Mouse (Mus musculus): ENCODE data around the gene Ccdc51. TPM values are rescaled to one million over a fixed set of nuclear protein-coding genes. Genes with fewer than 3 reads are reported as not detected.
A peak's percentile ranks its signal among the peaks of the same experiment; 100 is the strongest.

The Ccdc51 gene
- total RNA-seq (2021) = 1 to 10 TPM; 5.9 to 6.6 TPM
- long read RNA-seq, experiment 1, transcript Ccdc51-201 (4 exons, 1,526 nt) = major isoform, 6 of 7 reads
- long read RNA-seq, experiment 1, partial matches to known transcripts = 1 of 7 reads
- long read RNA-seq, experiment 1, other reads (novel, unspliced or antisense) = 0 of 7 reads
- long read RNA-seq, experiment 2, transcript Ccdc51-201 (4 exons, 1,526 nt) = major isoform, 6 of 7 reads
- long read RNA-seq, experiment 2, partial matches to known transcripts = 0 of 7 reads
- long read RNA-seq, experiment 2, other reads (novel, unspliced or antisense) = 1 of 7 reads

GRCm38 (mm10) chr9:109082124-109082800, at the start of gene Ccdc51, which contains the start of gene Tma7:
Gene Ccdc51 (plus strand): TSS chr9:109082493.
Gene Tma7 (minus strand): TSS chr9:109082587.
- intact Hi-C loops (cut with DNase I) = no loop called here
- peak; percentile 70 to 74 for DNase-seq

GRCm38 (mm10) chr9:109038086-109038895, 44.0 kb upstream of the Ccdc51 start, which contains the start of gene Shisa5:
Gene Shisa5 (plus strand): TSS chr9:109038565.
- intact Hi-C loops (cut with DNase I) = no loop called here
- DNase-seq = peak; percentile 77 to 82

GRCm38 (mm10) chr9:109038901-109039364, 43.4 kb upstream of the Ccdc51 start:
- intact Hi-C loops (cut with DNase I) = no loop called here
- DNase-seq = peak; percentile 61 to 62

GRCm38 (mm10) chr9:109039681-109040080, 42.6 kb upstream of the Ccdc51 start:
- no peak for DNase-seq
- intact Hi-C loops (cut with DNase I) = no loop called here

- no peak for DNase-seq
- intact Hi-C loops (cut with DNase I) = no loop called here
These were observed 42.1 kb upstream of the Ccdc51 start for GRCm38 (mm10) chr9:109040216-109040615.

GRCm38 (mm10) chr9:109040906-109041305, 41.4 kb upstream of the Ccdc51 start:
- no peak for DNase-seq
- intact Hi-C loops (cut with DNase I) = no loop called here

GRCm38 (mm10) chr9:109041351-109041750, 40.9 kb upstream of the Ccdc51 start:
- intact Hi-C loops (cut with DNase I) = no loop called here
- no peak for DNase-seq

- DNase-seq = peak in 1 of 2 experiments; percentile 47
- intact Hi-C loops (cut with DNase I) = no loop called here
These were observed 36.0 kb upstream of the Ccdc51 start for GRCm38 (mm10) chr9:109046306-109046705.

- intact Hi-C loops (cut with DNase I) = no loop called here
- no peak for DNase-seq
These were observed 33.0 kb upstream of the Ccdc51 start for GRCm38 (mm10) chr9:109049316-109049715.

GRCm38 (mm10) chr9:109049996-109050673, 32.2 kb upstream of the Ccdc51 start:
- intact Hi-C loops (cut with DNase I) = no loop called here
- no peak for DNase-seq

- DNase-seq = no peak
- intact Hi-C loops (cut with DNase I) = no loop called here
These were observed 31.7 kb upstream of the Ccdc51 start for GRCm38 (mm10) chr9:109050674-109050997.

GRCm38 (mm10) chr9:109051011-109051501, 31.2 kb upstream of the Ccdc51 start:
- intact Hi-C loops (cut with DNase I) = no loop called here
- no peak for DNase-seq

GRCm38 (mm10) chr9:109051651-109052489, 30.4 kb upstream of the Ccdc51 start:
- no peak for DNase-seq
- intact Hi-C loops (cut with DNase I) = no loop called here

- DNase-seq = no peak
- intact Hi-C loops (cut with DNase I) = no loop called here
These were observed 29.6 kb upstream of the Ccdc51 start for GRCm38 (mm10) chr9:109052490-109053260.

GRCm38 (mm10) chr9:109053366-109053765, 28.9 kb upstream of the Ccdc51 start:
- intact Hi-C loops (cut with DNase I) = no loop called here
- no peak for DNase-seq

- no peak for DNase-seq
- intact Hi-C loops (cut with DNase I) = no loop called here
These were observed 28.4 kb upstream of the Ccdc51 start for GRCm38 (mm10) chr9:109053851-109054250.

- DNase-seq = no peak
- intact Hi-C loops (cut with DNase I) = no loop called here
These were observed 27.6 kb upstream of the Ccdc51 start for GRCm38 (mm10) chr9:109054712-109055111.

- DNase-seq = no peak
- intact Hi-C loops (cut with DNase I) = no loop called here
These were observed 26.8 kb upstream of the Ccdc51 start for GRCm38 (mm10) chr9:109055271-109056030.
